Mouse (Mus musculus) ES-Bruce4 (cell line): ENCODE results near the gene Ephb3. TPM values are rescaled to one million over a fixed set of nuclear protein-coding genes. Genes with fewer than 3 reads are reported as not detected.

Experiments
- H3K27ac ChIP-seq: 2 replicates; pipeline ENCODE4 v1.5.1; 2012; ENCODE audit warnings: low read length, inconsistent platforms; ENCODE audit not compliant: insufficient read depth
- H3K27me3 ChIP-seq: 2 replicates; pipeline ENCODE4 v1.6.1; 2012; ENCODE audit warnings: mild to moderate bottlenecking, low read length, inconsistent platforms; ENCODE audit not compliant: control insufficient read depth, poor library complexity, insufficient read depth, severe bottlenecking
- H3K36me3 ChIP-seq: 2 replicates; pipeline ENCODE4 v1.6.1; 2012; ENCODE audit warnings: inconsistent platforms, mild to moderate bottlenecking, low read length, moderate library complexity; ENCODE audit not compliant: control insufficient read depth, poor library complexity, insufficient read depth, severe bottlenecking
- H3K4me1 ChIP-seq: one replicate; pipeline ENCODE4 v1.8.1; 2011; ENCODE audit warnings: low read length; ENCODE audit not compliant: control insufficient read depth, insufficient read depth
- H3K4me3 ChIP-seq: 2 replicates; pipeline ENCODE4 v1.5.1; 2011; ENCODE audit warnings: low read depth, mild to moderate bottlenecking, low read length
- H3K9ac ChIP-seq: 2 replicates; pipeline ENCODE4 v1.6.1; 2012; ENCODE audit warnings: low read depth, mild to moderate bottlenecking, inconsistent platforms; ENCODE audit not compliant: poor library complexity, severe bottlenecking
- H3K9me3 ChIP-seq: replicated peaks from 2 replicates; pipeline ENCODE4 v1.6.1; 2012; ENCODE audit warnings: mild to moderate bottlenecking, low read length, inconsistent platforms; ENCODE audit not compliant: control insufficient read depth, poor library complexity, insufficient read depth, severe bottlenecking
- CTCF ChIP-seq: IDR thresholded peaks from one replicate; pipeline ENCODE4 v1.8.1; 2011; ENCODE audit warnings: low read depth, low read length
- EP300 ChIP-seq: IDR thresholded peaks from 2 replicates; pipeline ENCODE4 v1.6.1; 2011; ENCODE audit warnings: low read depth, low read length; ENCODE audit not compliant: insufficient read depth
- POLR2A ChIP-seq: IDR thresholded peaks from one replicate; pipeline ENCODE4 v1.8.1; 2011; ENCODE audit warnings: low read length; ENCODE audit not compliant: insufficient read depth
- polyA plus RNA-seq: library from polyadenylated mRNA; stranded (reverse); fragments of >200 nt; gene quantifications from 2 replicates; pipeline ENCODE4 v1.2.4, GENCODE M21; 2011; ENCODE audit warnings: low read depth; ENCODE audit not compliant: missing spikeins, insufficient read depth, insufficient read length

Ephb3 gene
- polyA plus RNA-seq, 1 experiment: 26.3 TPM

DNA sequence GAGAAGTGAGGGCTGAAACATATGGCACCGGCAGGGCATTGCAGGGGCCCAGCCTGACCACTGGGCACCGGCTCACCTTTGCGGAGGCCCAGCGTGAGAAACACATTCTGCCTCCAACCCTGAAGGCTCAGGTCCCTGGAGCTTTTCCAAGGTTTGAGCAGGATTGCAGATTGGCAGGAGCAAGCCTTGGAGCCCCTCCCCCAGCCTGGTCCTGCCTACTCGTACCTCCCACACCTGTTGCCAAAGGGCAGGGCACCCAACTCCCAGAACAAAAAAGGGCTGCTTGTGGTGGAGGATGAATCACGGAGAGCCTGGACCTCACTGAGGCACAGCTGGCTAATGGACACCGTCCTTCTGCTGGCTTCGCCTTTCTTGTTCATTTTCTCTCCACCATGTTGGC, 30.6 kb downstream of the Ephb3 start:
- Histone ChIP-seq H3K9me3 (no peaks in the 10 kb centered on the region), H3K4me1 (no peaks in the 10 kb centered on the region), H3K27me3 (no peaks in the 10 kb centered on the region), H3K27ac (no peak overlapping the region), H3K9ac (no peak overlapping the region), H3K36me3 (no peaks in the 10 kb centered on the region), H3K4me3 (no peak overlapping the region)
- TF ChIP-seq CTCF: no peak
- no peak for TF ChIP-seq POLR2A
- no peak for TF ChIP-seq EP300

DNA sequence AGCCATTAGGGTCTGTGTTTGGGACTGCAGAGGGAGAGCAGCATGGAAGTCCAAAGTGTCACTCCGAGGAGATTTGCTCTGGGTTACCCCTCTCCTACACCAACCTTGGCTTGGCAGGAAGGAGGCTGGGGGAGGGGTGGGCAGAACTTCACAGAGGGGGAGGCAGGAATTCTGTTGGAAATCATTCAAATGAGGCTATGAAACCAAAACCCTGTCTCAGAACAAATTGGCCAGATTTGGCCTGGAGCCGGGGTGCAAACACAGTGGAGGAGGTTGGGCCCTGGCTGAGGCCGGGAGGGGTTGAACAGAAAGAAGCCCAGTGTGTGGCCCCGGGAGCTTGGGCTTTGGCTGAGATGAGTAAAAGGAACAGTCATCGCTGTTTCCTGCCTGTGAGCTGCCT, 34.2 kb downstream of the Ephb3 start:
- Histone ChIP-seq H3K27ac (no peak overlapping the region), H3K4me1 (peaks cover 2% of the 10 kb centered on the region)

DNA sequence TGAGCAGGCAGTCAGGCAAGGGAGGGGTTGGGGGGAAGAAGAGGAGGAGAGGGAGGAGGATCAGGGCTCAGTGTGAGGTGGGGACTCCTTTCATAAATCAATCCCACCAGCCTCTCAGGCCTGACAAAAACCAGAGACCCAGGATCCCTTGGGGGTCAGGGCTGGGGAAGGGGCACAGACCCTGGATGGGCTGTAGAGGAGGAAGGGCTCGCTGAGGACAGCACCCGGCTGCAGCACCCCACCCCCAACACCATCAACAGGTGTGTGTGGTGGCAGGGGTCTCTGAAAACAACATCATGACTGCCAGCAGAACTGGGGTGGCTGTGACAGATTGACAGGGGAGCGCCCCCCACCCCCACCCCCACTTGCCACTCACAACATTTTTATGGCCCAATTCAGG, 36.0 kb downstream of the Ephb3 start:
- TF ChIP-seq EP300 (no peak), CTCF (no peak), POLR2A (no peak)
- H3K9me3 ChIP-seq: no peaks in the 10 kb centered on the region
- H3K4me3 ChIP-seq: no peak overlapping the region

More for the DNA sequence above, 34.2 kb downstream of the Ephb3 start:
- no peak for TF ChIP-seq EP300
- no peak for TF ChIP-seq CTCF
- no peak for TF ChIP-seq POLR2A
- Histone ChIP-seq H3K36me3 (no peaks in the 10 kb centered on the region), H3K9me3 (no peaks in the 10 kb centered on the region), H3K9ac (no peak overlapping the region), H3K27me3 (no peaks in the 10 kb centered on the region), H3K4me3 (no peak overlapping the region)

GRCm38 (mm10) chr16:21241030-21241429, 36.5 kb downstream of the Ephb3 start:
- Histone ChIP-seq H3K27me3 (no peaks in the 10 kb centered on the region), H3K9ac (no peak overlapping the region), H3K9me3 (no peaks in the 10 kb centered on the region), H3K4me3 (no peak overlapping the region), H3K4me1 (peaks cover 4% of the 10 kb centered on the region), H3K36me3 (no peaks in the 10 kb centered on the region), H3K27ac (no peak overlapping the region)
- TF ChIP-seq EP300: no peak
- no peak for TF ChIP-seq CTCF
- TF ChIP-seq POLR2A: no peak

More for the DNA sequence above, 36.0 kb downstream of the Ephb3 start:
- Histone ChIP-seq H3K27ac (no peak overlapping the region), H3K27me3 (no peaks in the 10 kb centered on the region), H3K9ac (no peak overlapping the region), H3K36me3 (no peaks in the 10 kb centered on the region), H3K4me1 (peaks cover 4% of the 10 kb centered on the region)

DNA sequence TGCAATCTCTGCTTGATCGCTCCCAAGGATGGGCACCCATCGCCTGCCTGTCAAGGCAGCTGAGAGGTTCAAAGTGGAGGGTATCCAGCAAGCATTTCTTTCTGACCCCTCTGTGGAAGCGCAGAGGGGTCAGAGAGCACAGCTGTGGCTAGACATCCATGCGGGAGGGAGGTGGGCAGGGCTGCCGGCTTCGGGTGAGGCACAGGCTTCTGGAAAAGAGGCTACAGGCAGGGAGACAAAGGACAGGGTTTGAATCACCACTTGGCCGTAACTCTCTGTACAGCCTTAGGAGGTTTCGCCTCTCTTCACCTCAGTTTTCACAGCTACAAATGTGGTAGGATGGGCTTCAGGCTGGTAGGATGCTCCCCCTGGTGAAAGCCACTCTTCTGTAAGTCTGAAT, 38.4 kb downstream of the Ephb3 start:
- no peak overlapping the region for H3K4me3 ChIP-seq
- peaks cover 4% of the 10 kb centered on the region for H3K4me1 ChIP-seq
- TF ChIP-seq CTCF: no peak
- TF ChIP-seq EP300: no peak
- TF ChIP-seq POLR2A: no peak
- H3K27ac ChIP-seq: no peak overlapping the region
- H3K27me3 ChIP-seq: peaks cover 2% of the 10 kb centered on the region
- no peak overlapping the region for H3K9ac ChIP-seq
- no peaks in the 10 kb centered on the region for H3K36me3 ChIP-seq
- H3K9me3 ChIP-seq: no peaks in the 10 kb centered on the region

- Histone ChIP-seq H3K27me3 (peaks cover 2% of the 10 kb centered on the region), H3K9me3 (no peaks in the 10 kb centered on the region), H3K9ac (no peak overlapping the region), H3K27ac (no peak overlapping the region), H3K4me3 (no peak overlapping the region), H3K36me3 (no peaks in the 10 kb centered on the region), H3K4me1 (peaks cover 4% of the 10 kb centered on the region)
- TF ChIP-seq EP300: no peak
- TF ChIP-seq CTCF: no peak
- TF ChIP-seq POLR2A: no peak
Observed at GRCm38 (mm10) chr16:21244803-21245202, 40.2 kb downstream of the Ephb3 start.
